Mouse (Mus musculus) erythroblast, embryonic 14.5 days (primary cell): ENCODE measurements around the gene Ass1.

Experiments used
- GATA1 ChIP-seq: IDR thresholded peaks from 2 replicates; pipeline ENCODE4 v1.6.1; 2012; ENCODE audit warnings: low read length, inconsistent platforms, mixed read lengths
- TAL1 ChIP-seq: IDR thresholded peaks from 3 replicates; pipeline ENCODE4 v1.6.1; 2012; ENCODE audit warnings: low read length, inconsistent platforms, mixed read lengths

- TF ChIP-seq TAL1 (no peak), GATA1 (no peak)
Observed at GRCm38 (mm10) chr2:31473941-31474340, 3.9 kb downstream of the Ass1 start.
